Mouse (Mus musculus) forebrain, embryonic 12.5 days (tissue): ENCODE measurements around the gene Gm20388. TPM values are rescaled to one million over a fixed set of nuclear protein-coding genes. Genes with fewer than 3 reads are reported as not detected.

ENCODE experiments used
- ATAC-seq: fragments of 200-750 bp; cut with Nextera tagmentation; 2 replicates; pipeline ENCODE4 v1.8.0; 2017; ENCODE audit warnings: moderate TSS enrichment; ENCODE audit not compliant: low FRiP score
- H3K27ac ChIP-seq: fragments of 300-500 bp; sonication (generic); 2 replicates; pipeline ENCODE4 v1.5.1; 2016; ENCODE audit warnings: mild to moderate bottlenecking
- H3K27me3 ChIP-seq: fragments of 300-500 bp; sonication (generic); 2 replicates; pipeline ENCODE4 v1.6.1; 2016; ENCODE audit warnings: mild to moderate bottlenecking
- H3K36me3 ChIP-seq: fragments of 300-500 bp; sonication (generic); replicated peaks from 2 replicates; pipeline ENCODE4 v1.6.1; 2016; ENCODE audit warnings: mild to moderate bottlenecking
- H3K4me1 ChIP-seq: fragments of 300-500 bp; sonication (generic); 2 replicates; pipeline ENCODE4 v1.6.1; 2016
- H3K4me2 ChIP-seq: fragments of 300-500 bp; sonication (generic); 2 replicates; pipeline ENCODE4 v1.6.1; 2016; ENCODE audit warnings: mild to moderate bottlenecking, moderate library complexity
- H3K4me3 ChIP-seq: fragments of 300-500 bp; sonication (generic); replicated peaks from 2 replicates; pipeline ENCODE4 v1.5.1; 2016; ENCODE audit warnings: mild to moderate bottlenecking
- H3K9ac ChIP-seq: fragments of 300-500 bp; sonication (generic); 2 replicates; pipeline ENCODE4 v1.6.1; 2016; ENCODE audit warnings: mild to moderate bottlenecking
- H3K9me3 ChIP-seq: fragments of 300-500 bp; sonication (generic); 2 replicates; pipeline ENCODE4 v1.6.1; 2016
- WGBS: fragments of 180-500 bp; shearing (Covaris S2); methylation state at CpG from one replicate; pipeline ENCODE4 v1.1.7; 2016; 5-methylcytosine and 5-hydroxymethylcytosine counted together
- polyA plus RNA-seq: library from polyadenylated mRNA; unstranded; fragments of >200 nt; fragmentation: Nextera tagmentation; extraction: Ambion mirVana; gene quantifications from 2 replicates; pipeline ENCODE4 v1.2.1, GENCODE M21; 2016

Gm20388 gene
- polyA plus RNA-seq, 1 experiment from 2014 or later, result not detected

DNA sequence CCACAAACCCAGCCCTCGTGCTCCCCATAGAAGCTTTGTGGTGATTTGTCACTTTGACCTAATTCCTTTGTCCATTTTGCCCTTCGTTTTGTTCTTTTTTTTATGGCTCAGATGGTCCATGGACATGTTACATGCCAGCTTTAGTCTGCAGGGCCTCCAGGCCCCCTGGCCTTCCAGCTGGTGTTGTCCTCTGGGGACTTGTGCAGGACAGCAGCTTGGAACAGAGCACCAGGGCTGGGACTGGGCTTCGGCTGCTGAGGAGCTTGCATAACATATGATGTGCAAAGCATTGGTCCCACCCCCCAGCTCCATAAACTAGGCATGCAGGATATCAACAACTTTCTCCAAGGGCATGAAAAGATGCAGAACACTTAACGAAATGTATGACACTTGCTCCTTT is 3979.2 kb downstream of the Gm20388 start:
- Histone ChIP-seq H3K4me3 (no peak overlapping the region), H3K4me2 (no peak overlapping the region), H3K9ac (no peak overlapping the region), H3K4me1 (peaks cover 23% of the 10 kb centered on the region), H3K27me3 (peaks cover 77% of the 10 kb centered on the region), H3K27ac (no peak overlapping the region), H3K9me3 (no peaks in the 10 kb centered on the region), H3K36me3 (no peaks in the 10 kb centered on the region)
- no peak for ATAC-seq
- 72% methylated on average over 4 of the region's 4 CpGs for WGBS

- H3K9ac ChIP-seq, result 0 out of 2 replicates have a peak overlapping the region, but pooled peaks have one; percentile 49
- H3K4me3 ChIP-seq, result peak overlapping the region; percentile 39
- H3K4me1 ChIP-seq, result peaks cover 17% of the 10 kb centered on the region
- no peak overlapping the region for H3K27ac ChIP-seq
- H3K4me2 ChIP-seq, result peak overlapping the region; percentile 73
- H3K27me3 ChIP-seq, result peaks cover 82% of the 10 kb centered on the region
- ATAC-seq, result no peak
- WGBS, result 2% methylated on average over 11 of the region's 11 CpGs
- H3K9me3 ChIP-seq, result no peaks in the 10 kb centered on the region
- H3K36me3 ChIP-seq, result no peaks in the 10 kb centered on the region
These were observed 3980.6 kb downstream of the Gm20388 start for GRCm38 (mm10) chr8:123891271-123891670.

- peaks cover 17% of the 10 kb centered on the region for H3K4me1 ChIP-seq
- no peaks in the 10 kb centered on the region for H3K36me3 ChIP-seq
- peaks cover 83% of the 10 kb centered on the region for H3K27me3 ChIP-seq
- peak; percentile 64 for ATAC-seq
- peak overlapping the region; percentile 73 for H3K4me2 ChIP-seq
- no peaks in the 10 kb centered on the region for H3K9me3 ChIP-seq
- H3K27ac ChIP-seq, result no peak overlapping the region
- WGBS, result under 1% methylated on average over 49 of the region's 49 CpGs
- peak overlapping the region; percentile 39 for H3K4me3 ChIP-seq
- peak overlapping the region; percentile 49; the same call in 1 of the 2 replicates for H3K9ac ChIP-seq
These were observed 3981.4 kb downstream of the Gm20388 start for GRCm38 (mm10) chr8:123891883-123892585.

DNA sequence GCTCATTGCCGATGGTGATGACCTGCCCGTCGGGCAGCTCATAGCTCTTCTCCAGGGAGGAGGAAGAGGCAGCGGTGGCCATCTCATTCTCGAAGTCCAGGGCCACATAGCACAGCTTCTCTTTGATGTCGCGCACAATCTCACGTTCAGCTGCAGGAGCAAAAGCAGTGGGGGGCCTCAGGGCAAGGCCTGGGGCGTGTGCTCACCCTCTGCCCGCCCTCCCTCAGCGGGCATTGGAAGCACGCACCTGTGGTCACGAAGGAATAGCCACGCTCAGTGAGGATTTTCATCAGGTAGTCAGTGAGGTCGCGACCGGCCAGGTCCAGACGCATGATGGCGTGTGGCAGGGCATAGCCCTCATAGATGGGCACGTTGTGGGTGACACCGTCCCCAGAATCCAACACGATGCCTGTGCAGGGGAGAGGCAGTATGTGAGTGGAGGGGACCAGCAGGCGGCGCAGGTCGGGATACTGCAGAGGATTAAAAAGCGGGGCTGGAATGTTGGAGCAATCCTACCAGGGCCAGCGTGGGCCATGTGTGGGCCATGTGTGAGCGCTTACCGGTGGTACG is 3982.0 kb downstream of the Gm20388 start:
- Histone ChIP-seq H3K4me3 (peak overlapping the region; percentile 39), H3K27me3 (peaks cover 80% of the 10 kb centered on the region), H3K9ac (peak overlapping the region; percentile 49), H3K9me3 (no peaks in the 10 kb centered on the region), H3K27ac (no peak overlapping the region), H3K4me1 (peaks cover 17% of the 10 kb centered on the region), H3K36me3 (no peaks in the 10 kb centered on the region), H3K4me2 (peak overlapping the region; percentile 73)
- 11% methylated on average over 30 of the region's 30 CpGs for WGBS
- ATAC-seq, result 0 out of 2 replicates have a peak, but pooled peaks have one; percentile 18

GRCm38 (mm10) chr8:123893413-123893812 is 3982.8 kb downstream of the Gm20388 start:
- no peaks in the 10 kb centered on the region for H3K36me3 ChIP-seq
- peaks cover 17% of the 10 kb centered on the region for H3K4me1 ChIP-seq
- ATAC-seq, result no peak
- no peak overlapping the region for H3K9ac ChIP-seq
- 86% methylated on average over 11 of the region's 11 CpGs for WGBS
- H3K27me3 ChIP-seq, result peaks cover 80% of the 10 kb centered on the region
- no peaks in the 10 kb centered on the region for H3K9me3 ChIP-seq
- no peak overlapping the region for H3K27ac ChIP-seq
- H3K4me3 ChIP-seq, result no peak overlapping the region
- no peak overlapping the region for H3K4me2 ChIP-seq

DNA sequence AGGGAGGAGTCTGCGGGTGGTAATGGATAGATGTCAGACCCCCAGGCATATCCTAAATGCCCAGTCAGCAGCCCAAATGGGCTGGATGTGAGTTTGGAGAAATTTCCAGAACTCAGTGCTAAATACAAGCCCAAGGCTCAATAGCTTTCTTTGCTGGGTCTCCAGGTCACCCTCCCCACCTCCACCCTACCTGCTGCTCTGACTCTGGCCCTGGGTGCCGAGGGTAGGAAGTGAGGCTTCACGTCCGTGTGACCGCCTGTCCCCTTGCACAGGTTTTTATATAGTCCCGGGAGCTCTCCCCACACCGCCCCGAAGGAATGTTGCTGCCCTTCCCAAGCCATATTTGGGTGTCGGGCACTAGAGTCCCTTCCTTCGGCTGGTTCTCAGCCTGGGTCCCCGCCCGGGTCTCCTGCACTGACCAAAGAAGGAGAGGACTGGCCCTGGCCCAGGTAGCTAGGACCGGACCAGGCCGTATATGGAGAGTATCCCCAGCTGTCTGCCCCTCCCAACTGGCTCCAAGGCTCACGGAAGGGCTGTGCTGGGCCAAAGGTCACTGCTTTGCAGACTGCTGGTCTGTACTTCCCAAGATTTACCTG is 3984.0 kb downstream of the Gm20388 start, which contains the start of gene Acta1:
Gene Acta1, minus strand, starts transcription at position 250 of the 596 bp plus-strand sequence.
- Histone ChIP-seq H3K4me3 (no peak within 1 kb of the TSS), H3K9me3 (no peaks in the 10 kb centered on the region), H3K36me3 (peaks cover 9% of the 10 kb centered on the region), H3K27ac (no peak within 1 kb of the TSS), H3K4me2 (no peak within 1 kb of the TSS), H3K9ac (no peak within 1 kb of the TSS), H3K4me1 (peaks cover 17% of the 10 kb centered on the region), H3K27me3 (peaks cover 71% of the 10 kb centered on the region)
- ATAC-seq, result no peak
- WGBS, result 24% methylated on average over 15 of the region's 15 CpGs

- H3K36me3 ChIP-seq, result peaks cover 14% of the 10 kb centered on the region
- H3K27me3 ChIP-seq, result peaks cover 66% of the 10 kb centered on the region
- H3K4me1 ChIP-seq, result peaks cover 17% of the 10 kb centered on the region
- no peak overlapping the region for H3K4me3 ChIP-seq
- no peak overlapping the region for H3K27ac ChIP-seq
- no peak overlapping the region for H3K4me2 ChIP-seq
- H3K9ac ChIP-seq, result no peak overlapping the region
- no peaks in the 10 kb centered on the region for H3K9me3 ChIP-seq
- 84% methylated on average over 4 of the region's 4 CpGs for WGBS
- ATAC-seq, result no peak
These were observed 3984.6 kb downstream of the Gm20388 start for GRCm38 (mm10) chr8:123895230-123895629.

GRCm38 (mm10) chr8:123895680-123896365 is 3985.2 kb downstream of the Gm20388 start:
- Histone ChIP-seq H3K27me3 (peaks cover 60% of the 10 kb centered on the region), H3K9me3 (no peaks in the 10 kb centered on the region), H3K36me3 (peaks cover 20% of the 10 kb centered on the region), H3K9ac (no peak overlapping the region), H3K4me1 (peaks cover 17% of the 10 kb centered on the region), H3K4me2 (no peak overlapping the region), H3K4me3 (no peak overlapping the region), H3K27ac (no peak overlapping the region)
- ATAC-seq, result no peak
- WGBS, result 77% methylated on average over 9 of the region's 9 CpGs

- WGBS, result 68% methylated on average over 14 of the region's 14 CpGs
- Histone ChIP-seq H3K4me1 (peaks cover 15% of the 10 kb centered on the region), H3K27me3 (peaks cover 54% of the 10 kb centered on the region), H3K4me3 (no peak overlapping the region), H3K9me3 (no peaks in the 10 kb centered on the region), H3K36me3 (peaks cover 23% of the 10 kb centered on the region), H3K27ac (no peak overlapping the region), H3K4me2 (no peak overlapping the region), H3K9ac (no peak overlapping the region)
- no peak for ATAC-seq
These were observed 3985.7 kb downstream of the Gm20388 start for GRCm38 (mm10) chr8:123896366-123896761.

DNA sequence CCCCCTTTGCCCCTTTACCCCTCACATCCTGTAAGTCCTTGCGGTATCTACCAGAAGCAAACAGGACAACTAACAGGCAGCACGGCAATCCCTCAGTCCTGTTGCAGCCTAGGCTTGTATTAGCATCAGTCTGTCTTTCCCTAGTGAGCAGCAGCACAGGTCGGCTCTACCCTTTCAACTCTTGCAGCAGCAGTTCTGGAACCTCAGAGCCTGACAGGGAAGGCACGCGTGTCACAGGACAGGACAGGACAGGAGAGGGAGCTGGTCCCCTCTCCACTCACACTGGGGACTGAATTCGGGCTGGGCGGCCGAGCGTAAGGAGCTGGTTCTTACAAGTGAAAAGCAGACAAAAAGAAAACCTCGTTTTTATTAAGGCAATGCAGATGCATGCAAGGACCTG is 3986.1 kb downstream of the Gm20388 start:
- ATAC-seq, result no peak
- H3K36me3 ChIP-seq, result peaks cover 27% of the 10 kb centered on the region
- peaks cover 50% of the 10 kb centered on the region for H3K27me3 ChIP-seq
- H3K4me3 ChIP-seq, result no peak overlapping the region
- H3K4me1 ChIP-seq, result peaks cover 11% of the 10 kb centered on the region
- H3K9me3 ChIP-seq, result no peaks in the 10 kb centered on the region
- no peak overlapping the region for H3K9ac ChIP-seq
- H3K27ac ChIP-seq, result no peak overlapping the region
- no peak overlapping the region for H3K4me2 ChIP-seq
- WGBS, result 51% methylated on average over 10 of the region's 10 CpGs

- Histone ChIP-seq H3K9ac (no peak overlapping the region), H3K36me3 (peaks cover 45% of the 10 kb centered on the region), H3K4me1 (no peaks in the 10 kb centered on the region), H3K4me2 (no peak overlapping the region), H3K9me3 (no peaks in the 10 kb centered on the region), H3K27me3 (peaks cover 32% of the 10 kb centered on the region), H3K27ac (no peak overlapping the region), H3K4me3 (no peak overlapping the region)
- ATAC-seq, result no peak
- WGBS, result 85% methylated on average over 5 of the region's 5 CpGs
These were observed 3987.9 kb downstream of the Gm20388 start for GRCm38 (mm10) chr8:123898576-123898975.

DNA sequence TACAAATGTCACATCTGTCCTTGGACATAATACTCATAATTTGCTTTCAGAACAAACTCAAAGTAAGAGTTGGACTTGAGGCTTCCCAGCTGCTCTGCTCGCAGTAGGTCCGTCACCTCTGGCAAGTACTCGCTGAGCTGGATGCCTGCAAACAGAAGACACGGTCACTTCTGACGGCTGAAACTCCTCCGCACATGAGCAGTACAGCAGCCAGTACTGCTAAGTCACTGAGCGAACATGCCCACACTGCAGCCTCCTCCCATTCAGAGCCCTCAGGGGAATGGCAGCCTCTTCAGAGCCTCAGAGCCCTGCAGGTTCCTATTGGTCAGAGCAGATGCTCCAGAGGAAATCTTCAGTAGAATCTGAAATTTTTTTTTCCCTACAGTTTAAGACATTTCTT is 3988.7 kb downstream of the Gm20388 start:
- Histone ChIP-seq H3K27me3 (peaks cover 24% of the 10 kb centered on the region), H3K27ac (no peak overlapping the region), H3K4me1 (no peaks in the 10 kb centered on the region), H3K9ac (no peak overlapping the region), H3K36me3 (peaks cover 53% of the 10 kb centered on the region), H3K9me3 (no peaks in the 10 kb centered on the region), H3K4me3 (no peak overlapping the region), H3K4me2 (no peak overlapping the region)
- no peak for ATAC-seq
- WGBS, result 89% methylated on average over 7 of the region's 7 CpGs
